Mouse (Mus musculus) brain, embryonic 14.5 days (tissue): ENCODE measurements around the gene Bcl7c.

Experiments
- CTCF ChIP-seq: fragments of 200-500 bp; IDR thresholded peaks from 2 replicates; pipeline ENCODE4 v1.5.1; 2012; ENCODE audit warnings: inconsistent platforms, mild to moderate bottlenecking, moderate library complexity, borderline replicate concordance; ENCODE audit not compliant: insufficient read depth, insufficient read length; ENCODE audit errors: extremely low read depth
- POLR2A ChIP-seq: fragments of 200-500 bp; IDR thresholded peaks from 2 replicates; pipeline ENCODE4 v1.6.1; 2012; ENCODE audit warnings: mild to moderate bottlenecking, inconsistent platforms, borderline replicate concordance; ENCODE audit not compliant: poor library complexity, insufficient read depth, insufficient read length, severe bottlenecking; ENCODE audit errors: extremely low read depth

- TF ChIP-seq CTCF: no peak
- no peak for TF ChIP-seq POLR2A
These were observed 45.0 kb upstream of the Bcl7c start for GRCm38 (mm10) chr7:127753741-127754140.
